Mouse (Mus musculus): ENCODE data around the gene Mybphl. TPM values are rescaled to one million over a fixed set of nuclear protein-coding genes. Genes with fewer than 3 reads are reported as not detected.

Mybphl gene
- total RNA-seq, 2 experiments from 2014 or later: 0.30 TPM; not detected in 1

GRCm38 (mm10) chr3:108367828-108368227 is 3.1 kb downstream of the Mybphl start:
- intact Hi-C loops (cut with DNase I): no loop called here
- no peak for DNase-seq

GRCm38 (mm10) chr3:108368721-108369120 is 4.0 kb downstream of the Mybphl start:
- intact Hi-C loops (cut with DNase I): no loop called here
- no peak for DNase-seq

GRCm38 (mm10) chr3:108372274-108372673 is 7.6 kb downstream of the Mybphl start:
- intact Hi-C loops (cut with DNase I): no loop called here
- no peak for DNase-seq

GRCm38 (mm10) chr3:108372691-108373090 is 8.0 kb downstream of the Mybphl start:
- DNase-seq: no peak
- intact Hi-C loops (cut with DNase I): no loop called here

- intact Hi-C loops (cut with DNase I): no loop called here
Measured at GRCm38 (mm10) chr3:108378875-108379663, 14.4 kb downstream of the Mybphl start.

GRCm38 (mm10) chr3:108380695-108381094 is 16.0 kb downstream of the Mybphl start:
- intact Hi-C loops (cut with DNase I): loop anchor here (10.0 kb wide), 1 partner anchor 216 kb away; no protein-coding TSS in a partner anchor
- no peak for DNase-seq

More at GRCm38 (mm10) chr3:108378875-108379663, 14.4 kb downstream of the Mybphl start:
- DNase-seq: peak; percentile 34

GRCm38 (mm10) chr3:108381945-108382875 is 17.5 kb downstream of the Mybphl start:
- DNase-seq: no peak
- intact Hi-C loops (cut with DNase I): loop anchor here (10.0 kb wide), 1 partner anchor 217 kb away; no protein-coding TSS in a partner anchor

- peak; percentile 90 for DNase-seq
- intact Hi-C loops (cut with DNase I): loop anchor here (10.0 kb wide), 1 partner anchor 219 kb away; no protein-coding TSS in a partner anchor
Measured at GRCm38 (mm10) chr3:108383485-108384354, 19.0 kb downstream of the Mybphl start, which contains the start of gene Psrc1. Psrc1 (plus strand) TSS chr3:108383839.

GRCm38 (mm10) chr3:108384425-108384824 is 19.7 kb downstream of the Mybphl start:
- DNase-seq: no peak
- intact Hi-C loops (cut with DNase I): loop anchor here (10.0 kb wide), 1 partner anchor 220 kb away; no protein-coding TSS in a partner anchor

- DNase-seq: peak; percentile 21
- intact Hi-C loops (cut with DNase I): loop anchor here (10.0 kb wide), 1 partner anchor 221 kb away; no protein-coding TSS in a partner anchor
Measured at GRCm38 (mm10) chr3:108386186-108386585, 21.5 kb downstream of the Mybphl start.

- intact Hi-C loops (cut with DNase I): loop anchor here (2.0 to 10.0 kb wide), 2 partner anchors 104 to 224 kb away; partner anchors contain the start of gene Sort1
- DNase-seq: peak; percentile 96
Measured at GRCm38 (mm10) chr3:108389111-108389545, 24.4 kb downstream of the Mybphl start.

GRCm38 (mm10) chr3:108392299-108392698 is 27.6 kb downstream of the Mybphl start:
- intact Hi-C loops (cut with DNase I): no loop called here
- DNase-seq: peak; percentile 21

GRCm38 (mm10) chr3:108392793-108393192 is 28.1 kb downstream of the Mybphl start:
- intact Hi-C loops (cut with DNase I): no loop called here
- no peak for DNase-seq

GRCm38 (mm10) chr3:108398281-108398680 is 33.6 kb downstream of the Mybphl start:
- intact Hi-C loops (cut with DNase I): no loop called here
- DNase-seq: peak; percentile 32

GRCm38 (mm10) chr3:108400442-108400841 is 35.7 kb downstream of the Mybphl start:
- peak; percentile 17 for DNase-seq
- intact Hi-C loops (cut with DNase I): loop anchor here (5.0 kb wide), 1 partner anchor 152 kb away; no protein-coding TSS in a partner anchor

GRCm38 (mm10) chr3:108401692-108402527 is 37.2 kb downstream of the Mybphl start:
- intact Hi-C loops (cut with DNase I): loop anchor here (5.0 kb wide), 1 partner anchor 150 kb away; no protein-coding TSS in a partner anchor
- DNase-seq: peak; percentile 98

- DNase-seq: peak; percentile 88
- intact Hi-C loops (cut with DNase I): loop anchor here (5.0 kb wide), 1 partner anchor 150 kb away; no protein-coding TSS in a partner anchor
Measured at GRCm38 (mm10) chr3:108402528-108402920, 37.8 kb downstream of the Mybphl start.

GRCm38 (mm10) chr3:108405536-108406305 is 41.0 kb downstream of the Mybphl start:
- peak; percentile 62 for DNase-seq
- intact Hi-C loops (cut with DNase I): no loop called here

All from left cerebral cortex, postnatal 4 days (tissue).